Mouse (Mus musculus): Measurements from ENCODE around the gene Prpf38b.

The Prpf38b gene

DNA sequence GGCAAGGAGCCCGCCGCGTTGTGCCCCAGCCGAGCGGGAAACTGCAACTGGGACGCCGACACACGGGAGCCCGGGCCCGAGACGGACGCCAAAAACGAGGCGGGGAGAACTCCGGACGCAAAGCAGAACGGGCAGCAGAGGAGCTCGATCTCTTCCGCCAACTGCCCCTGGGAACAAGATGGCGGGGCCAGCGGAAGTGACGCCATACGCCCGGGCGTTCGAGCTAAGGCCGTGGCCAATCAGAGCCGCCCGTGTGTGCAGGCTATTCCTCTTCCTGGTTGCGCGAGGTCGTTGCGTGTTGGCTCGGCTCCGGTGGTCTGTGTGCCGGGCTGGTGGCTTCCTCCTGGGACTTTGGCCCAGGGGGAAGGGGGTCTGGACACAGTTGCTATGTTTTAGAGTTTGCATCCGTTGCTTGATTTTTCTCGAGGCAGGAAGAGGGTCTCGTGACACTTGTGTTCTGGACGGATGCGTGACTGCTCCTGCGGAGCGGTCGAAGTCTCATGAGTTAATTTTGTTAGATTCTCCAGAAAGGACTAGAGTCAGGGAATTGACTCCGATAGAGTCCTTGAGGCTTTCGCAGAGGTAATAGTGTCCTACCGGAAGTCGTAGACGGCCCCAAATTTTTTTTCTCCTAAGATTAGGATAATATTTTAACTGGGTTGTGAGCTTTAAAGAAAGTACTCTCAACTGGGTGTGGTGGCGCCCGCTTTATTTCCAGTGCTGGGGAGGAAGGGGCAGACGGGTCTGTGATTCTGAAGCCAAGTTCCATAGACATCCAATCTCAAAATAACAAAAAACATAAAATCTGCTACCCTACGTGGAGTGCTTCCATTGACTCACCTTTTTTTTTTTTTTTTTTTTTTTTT lies at the start of gene Prpf38b:
Gene Prpf38b (minus strand): TSS at position 180 of the 866 bp plus-strand sequence.
- peak; percentile 97 to 98 for DNase-seq

DNA sequence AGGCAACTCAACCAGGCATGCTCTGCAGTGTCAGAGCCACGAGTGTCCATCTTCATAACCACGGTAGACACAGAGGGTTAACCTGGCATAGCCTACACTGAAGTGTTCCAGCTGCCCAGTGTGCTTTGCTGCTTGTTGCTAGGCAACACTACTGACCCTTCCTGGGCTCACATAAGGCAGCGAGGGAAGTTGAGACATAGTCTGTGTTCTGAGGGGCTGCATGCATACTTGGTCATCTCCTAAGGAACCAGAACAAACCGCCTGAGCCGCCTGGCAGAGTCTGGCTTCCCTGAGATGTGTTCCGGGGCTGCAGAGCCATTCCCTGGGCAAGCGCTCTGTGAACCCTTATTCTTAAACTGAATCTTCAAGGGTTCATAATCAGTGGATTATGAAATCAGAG lies 49.7 kb upstream of the Prpf38b start:
- peak in 1 of 2 experiments; percentile 18 for DNase-seq

DNA sequence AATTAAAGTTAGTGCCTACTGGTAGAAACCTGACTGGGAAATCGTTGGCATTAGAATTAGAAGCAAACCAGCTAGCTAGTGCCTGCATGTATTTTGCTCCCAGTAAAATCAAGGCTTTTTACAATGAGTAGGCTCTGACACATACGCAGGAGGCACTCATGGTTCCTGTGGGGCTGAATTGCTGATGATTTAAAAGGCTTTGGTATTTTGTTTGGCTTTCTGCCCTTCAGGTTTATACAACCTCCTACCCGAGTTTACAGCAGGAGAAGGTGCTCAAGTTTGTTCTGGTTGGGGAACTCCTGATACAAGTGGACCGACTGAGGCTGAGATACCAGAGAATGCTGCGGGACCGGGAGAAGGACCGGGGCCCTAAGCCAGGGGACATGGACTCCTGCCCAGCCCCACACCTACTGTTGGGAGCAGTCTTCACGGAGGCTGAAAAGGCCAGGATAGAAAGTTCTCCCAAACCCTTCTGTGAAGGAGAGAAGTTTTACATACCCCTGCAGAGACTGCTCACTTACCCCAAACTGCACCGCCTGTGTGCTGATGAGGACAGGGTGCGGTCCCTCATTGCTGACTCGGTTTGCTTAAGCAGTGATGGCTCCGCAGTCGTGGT lies 48.3 kb upstream of the Prpf38b start:
- peak; percentile 11 to 27 for DNase-seq

DNA sequence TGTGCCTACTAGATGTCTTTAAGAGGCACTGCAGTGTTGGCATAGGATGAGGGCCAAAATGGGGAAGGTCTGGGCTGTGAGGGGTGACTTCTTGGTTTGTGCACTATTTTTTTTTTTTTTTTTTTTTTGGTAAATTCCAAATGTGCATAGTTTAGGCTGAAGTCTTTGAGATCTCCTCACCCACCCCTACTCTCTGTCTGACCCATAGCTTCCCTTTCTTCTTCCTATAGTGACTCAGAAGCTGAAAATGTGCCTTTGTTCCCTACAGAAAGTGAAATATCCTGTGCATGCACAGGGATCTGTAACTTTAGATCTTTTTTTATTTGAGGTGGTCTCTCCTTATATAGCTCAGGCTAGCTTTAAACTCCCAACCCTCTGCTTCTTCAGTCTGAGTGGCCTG lies 46.4 kb upstream of the Prpf38b start:
- DNase-seq: no peak

DNA sequence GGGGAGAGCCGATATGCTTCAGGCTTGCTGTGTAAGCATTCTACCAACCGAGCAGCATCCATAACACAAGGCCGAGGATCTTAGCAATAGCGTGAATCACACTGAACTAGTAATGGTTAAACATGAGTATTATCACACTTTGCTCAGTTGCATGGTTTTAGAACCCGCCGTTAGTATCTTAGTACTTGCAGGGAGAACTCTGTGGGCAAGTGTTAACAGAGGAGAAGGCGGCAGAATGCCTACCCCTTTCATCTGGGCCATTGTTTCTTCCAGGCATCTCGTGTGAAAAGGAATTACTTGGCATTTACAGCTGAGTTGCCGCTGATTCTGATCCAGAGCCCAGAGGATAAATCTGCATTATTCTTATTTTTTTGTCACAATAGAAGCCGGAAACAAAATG lies 29.5 kb upstream of the Prpf38b start:
- DNase-seq: no peak

DNA sequence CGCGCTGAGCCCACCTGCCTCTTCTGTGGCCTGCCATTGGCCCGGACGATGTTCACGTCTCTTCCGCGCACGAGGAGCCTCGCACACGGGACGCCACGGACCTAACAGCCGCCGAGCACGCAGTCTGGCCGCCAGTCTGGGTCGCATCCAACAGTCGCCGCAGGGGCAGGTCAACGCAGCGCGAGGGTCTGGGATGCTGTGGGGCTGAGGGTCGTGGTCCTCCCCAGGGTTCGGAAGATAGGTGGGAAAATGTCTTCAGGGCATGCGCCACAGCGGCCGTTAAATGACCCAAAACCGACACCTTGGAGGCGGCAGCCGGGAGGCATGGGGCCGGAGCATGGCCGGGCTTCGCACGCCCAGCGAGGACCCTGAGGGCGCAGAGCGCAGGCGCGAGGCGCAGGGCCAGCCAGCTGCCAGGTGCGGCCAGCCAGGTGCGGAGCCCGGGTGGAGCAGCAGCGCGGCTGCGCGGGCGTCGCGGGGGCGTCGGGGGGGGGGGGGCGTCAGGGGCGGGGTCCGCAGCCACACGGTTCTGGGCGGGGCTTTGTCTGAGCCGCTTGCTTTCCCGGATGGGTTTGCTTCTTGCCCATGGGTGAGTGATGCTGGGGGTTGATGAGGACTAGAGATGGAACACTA lies 28.6 kb upstream of the Prpf38b start, which contains the start of gene Gm9857:
Gene Gm9857 (minus strand): TSS at position 445 of the 633 bp plus-strand sequence.
- peak in 1 of 2 experiments; percentile 21 for DNase-seq

DNA sequence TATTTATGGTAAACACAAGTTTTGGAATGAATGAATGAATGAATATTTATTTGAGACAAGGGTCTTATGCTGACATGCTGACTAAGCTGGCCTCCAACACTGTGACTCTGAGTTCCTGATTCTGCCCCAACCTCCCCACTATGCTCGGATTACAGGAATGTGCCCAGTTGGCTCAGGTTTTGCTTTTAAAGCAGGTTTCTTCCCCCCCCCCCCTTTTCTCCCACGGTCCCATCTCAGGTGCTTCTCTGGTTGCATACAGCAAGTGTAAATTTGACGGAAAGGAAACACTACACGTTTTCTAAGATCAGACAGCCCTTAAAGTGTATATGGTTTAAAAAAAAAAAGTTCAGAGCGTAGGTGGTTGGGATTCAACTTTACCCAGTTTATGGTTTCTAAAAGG lies 28.0 kb upstream of the Prpf38b start, which contains the start of gene Henmt1:
Gene Henmt1 (plus strand): TSS at position 301 of the 400 bp plus-strand sequence.
- no peak for DNase-seq

DNA sequence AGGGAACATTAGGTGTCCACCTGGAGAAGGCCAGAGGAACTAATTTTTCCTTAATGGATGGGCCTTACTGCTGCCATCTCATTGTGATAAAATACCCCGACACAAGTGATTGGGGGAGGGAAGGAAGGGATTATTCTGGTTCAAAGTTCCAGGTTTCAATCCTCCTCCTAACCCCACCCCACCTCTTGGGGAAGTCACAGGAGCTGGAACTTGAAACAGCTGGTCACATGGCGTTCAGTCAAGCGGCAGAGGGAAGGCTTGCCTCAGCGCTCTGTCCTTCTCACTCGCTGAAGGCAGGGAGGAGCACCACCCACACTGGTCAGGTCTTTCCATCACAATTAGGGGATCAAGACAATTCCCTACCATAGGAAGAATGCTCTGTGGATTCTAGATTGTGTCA lies 27.2 kb upstream of the Prpf38b start:
- DNase-seq: peak in 1 of 2 experiments; percentile 42

DNA sequence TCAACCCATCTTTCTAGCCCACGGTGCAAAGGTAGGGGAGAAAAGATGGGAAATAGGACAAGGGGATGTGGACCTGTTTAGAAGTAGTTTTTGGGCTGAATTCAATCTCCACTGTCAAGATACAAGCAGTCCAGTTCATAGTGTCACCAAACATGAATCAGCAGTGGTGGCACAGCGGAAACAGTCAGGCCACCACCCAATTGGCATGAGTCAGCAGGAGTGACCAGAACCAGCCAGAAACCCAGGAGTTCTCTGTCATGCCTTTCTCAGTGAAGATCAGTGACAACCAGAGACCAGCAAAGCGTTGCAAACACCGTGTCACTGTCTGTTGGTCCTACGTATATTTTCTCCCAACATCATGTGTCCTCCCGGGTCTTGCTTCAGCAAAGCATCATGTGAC lies 22.0 kb upstream of the Prpf38b start:
- DNase-seq: no peak

DNA sequence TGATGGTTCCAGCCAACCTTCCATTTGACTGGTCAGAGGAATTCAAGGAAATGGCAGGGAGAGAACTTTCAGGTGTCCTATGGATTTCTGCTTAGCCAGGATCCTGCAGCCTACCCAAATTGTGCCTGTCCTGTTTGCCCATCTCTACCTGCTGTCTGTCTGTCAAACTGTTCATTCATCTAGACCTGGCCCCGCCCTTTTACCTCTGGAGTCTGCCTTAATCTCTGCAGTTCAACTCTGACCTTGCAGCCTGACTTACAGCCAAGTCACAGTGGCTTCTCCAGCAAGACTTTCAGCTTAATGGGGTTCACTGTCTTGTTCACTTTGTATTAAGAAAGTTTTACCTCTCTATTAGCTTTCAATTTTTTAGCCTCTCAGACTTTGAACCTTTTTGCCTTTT lies 14.8 kb upstream of the Prpf38b start:
- peak in 1 of 2 experiments; percentile 17 for DNase-seq

DNA sequence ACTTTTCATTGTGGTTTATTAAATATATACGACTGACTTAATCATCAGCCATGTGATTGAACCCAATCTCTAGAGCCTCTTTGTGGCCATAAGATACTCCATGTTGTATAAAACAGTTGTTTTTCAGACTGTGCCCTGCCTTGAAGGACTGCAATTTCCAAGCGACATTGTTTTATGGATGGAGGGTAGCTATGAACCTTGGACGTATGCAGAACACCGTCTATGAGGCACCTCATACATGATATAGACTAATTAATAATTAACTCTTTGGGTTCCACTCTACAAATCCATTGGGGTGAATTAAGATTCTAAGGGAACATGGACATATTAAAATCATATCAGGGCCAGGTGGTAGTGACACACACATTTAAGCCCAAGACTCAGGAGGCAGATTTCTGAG lies 14.2 kb upstream of the Prpf38b start:
- DNase-seq: no peak

DNA sequence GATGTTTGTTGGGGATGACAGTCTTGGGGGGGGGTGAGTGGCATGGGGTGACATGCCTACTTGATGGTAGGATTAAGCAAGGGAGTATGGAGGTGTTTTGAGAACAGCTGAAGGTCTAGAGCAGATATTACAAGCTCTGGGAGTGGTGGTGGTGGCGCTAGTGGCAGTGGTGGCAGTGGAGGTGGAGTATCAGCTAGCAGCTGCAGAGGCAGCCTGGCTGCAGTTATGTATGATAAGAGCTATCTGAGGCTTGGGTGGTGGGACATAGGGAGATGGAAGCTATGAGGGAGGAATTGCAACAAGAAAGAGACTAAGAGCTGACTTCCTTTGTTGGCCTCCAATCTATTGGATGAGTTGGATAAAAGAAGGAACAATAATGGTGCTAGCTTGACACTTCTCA lies 10.3 kb upstream of the Prpf38b start:
- no peak for DNase-seq

DNA sequence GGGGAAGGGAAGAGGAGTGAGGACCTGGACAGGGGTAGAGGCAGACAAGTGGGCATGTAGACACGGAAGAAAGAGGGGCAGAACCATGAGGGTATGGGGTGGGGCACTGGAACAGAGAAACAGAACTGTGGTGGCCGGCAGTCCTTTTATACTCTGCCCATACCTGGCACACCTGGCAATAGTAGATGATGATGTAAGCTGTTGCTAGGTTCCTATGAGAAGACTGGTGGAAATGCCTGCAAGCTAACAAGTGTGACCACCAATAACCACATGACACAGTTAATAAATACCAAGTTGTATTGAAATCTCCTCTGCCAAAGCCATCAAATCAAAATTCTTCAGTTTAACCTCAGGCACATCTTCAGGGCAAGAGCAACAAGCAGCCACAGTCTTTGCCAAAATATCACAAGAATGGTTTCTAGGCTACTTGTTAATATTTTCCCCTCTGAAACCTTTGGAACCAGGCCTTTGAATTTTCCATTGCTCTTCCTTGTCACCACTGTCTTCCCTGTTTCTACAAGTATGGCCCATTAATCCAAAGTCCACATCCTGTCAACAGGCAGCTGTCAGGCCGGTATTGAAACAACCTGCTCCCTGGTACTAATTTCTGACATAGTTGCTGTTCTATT lies 9.0 kb upstream of the Prpf38b start:
- DNase-seq: peak; percentile 38 to 80

DNA sequence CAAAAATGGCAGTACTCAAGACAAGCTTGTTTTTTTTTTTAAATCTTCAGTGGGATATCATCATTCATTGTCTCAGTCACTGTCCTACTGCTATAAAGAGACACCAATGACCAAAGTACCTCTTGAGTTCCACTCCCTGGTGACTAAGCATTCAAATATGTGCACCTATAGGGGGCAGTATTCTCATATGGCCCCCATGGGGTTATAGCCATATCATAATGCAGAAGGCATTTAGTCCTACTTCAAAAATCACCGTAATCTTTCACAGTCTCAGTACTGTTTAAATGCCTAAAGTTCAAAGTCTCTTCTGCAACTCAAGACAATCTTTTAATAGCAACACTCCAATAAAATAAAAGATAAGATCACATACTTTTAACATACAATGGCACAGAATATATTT lies 7.3 kb upstream of the Prpf38b start:
- DNase-seq: no peak

DNA sequence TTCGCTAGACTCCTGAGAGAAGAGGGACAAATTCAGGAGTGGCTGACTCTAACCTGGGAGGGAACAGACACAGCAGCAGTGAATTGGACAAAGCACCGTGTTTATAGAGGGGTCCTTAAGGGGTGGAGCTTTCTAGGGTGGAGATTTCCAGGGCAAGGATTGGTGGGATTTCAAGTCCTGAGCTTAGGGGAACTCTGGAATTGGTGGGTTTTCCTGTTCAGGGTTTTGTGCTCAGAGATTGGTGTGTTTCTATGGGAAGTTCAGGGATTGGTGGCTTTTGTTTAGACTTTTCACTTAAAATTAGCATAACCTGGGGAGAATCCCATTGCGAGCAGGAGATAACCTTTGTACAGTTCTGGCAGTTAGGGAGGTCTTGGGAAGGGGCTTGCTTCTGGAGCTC lies 6.5 kb upstream of the Prpf38b start:
- no peak for DNase-seq

DNA sequence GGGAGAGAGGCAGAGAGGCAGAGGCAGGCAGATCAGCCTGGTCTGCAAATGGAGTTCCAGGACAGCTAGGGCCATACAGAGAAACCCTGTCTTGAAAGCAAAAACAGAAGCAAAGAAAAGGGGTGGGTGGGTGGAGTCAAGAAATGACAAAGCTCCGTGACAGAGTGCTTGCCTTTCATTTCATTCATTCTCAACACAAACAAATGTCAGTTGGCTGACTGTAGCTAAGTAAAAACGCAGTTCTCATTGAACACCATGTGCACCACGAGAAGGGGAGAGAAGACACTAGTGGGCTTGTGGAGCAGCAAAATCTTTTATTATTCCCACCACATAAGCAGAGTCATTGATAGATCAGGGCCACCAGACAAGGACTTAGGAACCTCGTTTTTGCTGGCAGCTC lies 5.3 kb upstream of the Prpf38b start:
- no peak for DNase-seq

DNA sequence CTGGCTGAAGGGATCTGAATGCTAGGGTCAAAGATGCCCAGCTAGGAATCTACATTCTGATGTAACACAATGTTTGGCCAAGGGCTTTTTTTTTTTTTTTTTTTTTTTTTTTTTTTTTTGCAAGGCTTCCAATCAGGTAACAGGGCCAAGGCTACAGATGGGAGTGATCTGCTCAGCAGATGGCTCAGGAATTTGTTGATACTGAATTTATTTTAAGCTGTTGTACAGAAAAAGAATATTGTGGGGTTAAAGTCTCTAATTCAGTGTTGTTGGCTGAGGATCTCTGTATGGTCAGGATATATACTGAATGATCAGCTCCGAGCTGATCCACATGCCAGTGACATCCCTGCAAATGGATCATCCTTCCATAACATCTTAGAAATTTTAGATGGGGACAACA lies 4.5 kb upstream of the Prpf38b start:
- DNase-seq: no peak

DNA sequence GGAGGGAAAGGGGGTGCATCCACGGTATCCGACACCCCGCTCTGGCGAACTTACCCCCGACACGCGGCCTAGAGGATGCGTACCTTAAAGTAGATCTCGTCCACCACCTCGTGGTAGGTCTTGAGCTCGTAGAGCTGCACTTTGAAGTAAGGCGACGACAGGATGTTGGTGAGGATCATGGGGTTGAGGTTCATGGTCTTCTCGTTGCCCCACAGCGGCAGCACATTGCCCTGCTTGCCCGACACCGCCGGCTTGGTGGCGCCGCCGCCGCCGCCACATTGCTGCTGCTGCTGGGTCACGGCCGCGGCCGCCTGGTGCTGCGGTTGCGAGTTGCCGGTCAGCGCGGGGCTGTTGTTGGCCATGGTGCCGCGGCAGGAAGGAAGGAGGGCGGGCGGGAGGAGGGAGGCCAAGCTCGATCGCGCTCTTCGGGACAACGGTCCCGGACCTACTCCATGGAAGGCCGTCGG lies 413 bp downstream of the Prpf38b start:
- peak; percentile 56 to 73 for DNase-seq

DNA sequence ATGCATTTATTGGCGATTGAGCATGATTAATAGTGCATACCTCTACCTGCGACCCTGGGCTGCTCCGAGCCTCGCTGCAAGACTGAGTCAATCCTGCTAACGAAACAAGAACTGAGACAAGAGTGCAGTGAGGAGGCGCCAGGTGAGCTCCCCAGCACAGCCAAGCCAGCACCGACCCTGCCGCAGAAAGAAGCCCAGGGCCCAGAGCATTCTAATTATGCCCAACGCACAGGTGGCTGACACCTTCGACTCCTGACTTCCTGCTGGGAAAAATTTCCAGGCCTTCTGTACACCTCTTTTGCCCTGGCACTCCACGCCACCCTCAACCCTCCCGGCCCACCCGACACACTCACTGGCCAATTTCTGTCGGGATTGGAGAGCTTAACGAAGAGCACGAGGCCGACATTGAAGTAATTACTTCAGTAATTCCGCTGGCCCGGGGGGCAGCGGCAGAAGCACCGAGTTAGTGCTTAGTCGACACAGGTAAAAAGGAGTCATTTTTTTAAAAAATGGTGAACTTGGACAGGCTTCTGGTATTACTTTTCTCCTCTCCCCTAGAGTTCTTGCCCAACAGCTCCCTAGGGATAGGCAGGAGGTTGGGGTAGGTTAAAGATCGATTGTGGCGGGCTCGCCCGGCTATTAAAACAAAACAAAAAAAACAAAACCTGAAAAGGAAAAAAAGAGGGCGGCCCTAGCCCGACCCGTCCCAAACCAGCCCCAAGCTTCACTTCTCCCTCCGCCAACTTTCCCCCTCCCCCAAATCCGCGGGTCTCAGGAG lies 1.0 kb downstream of the Prpf38b start:
- DNase-seq: peak; percentile 26 to 34

DNA sequence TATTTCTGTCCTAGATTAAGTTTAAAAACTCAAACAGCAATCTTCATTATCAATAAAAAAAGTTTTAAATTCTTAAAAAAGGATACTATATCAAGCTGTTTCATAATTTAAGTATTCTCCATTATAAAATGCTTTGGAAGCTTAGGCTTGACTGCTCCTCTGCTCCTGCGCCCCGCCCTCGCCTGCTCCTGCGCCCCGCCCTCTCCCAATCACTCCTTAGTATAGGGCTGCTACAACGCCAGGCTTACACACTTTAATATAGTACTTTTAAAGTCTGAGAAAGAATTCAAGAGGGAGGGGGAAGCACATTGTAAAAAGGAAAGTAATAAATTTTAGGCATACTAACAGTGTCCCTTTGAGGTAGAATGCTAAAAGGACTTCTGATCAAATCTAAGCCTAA lies 8.6 kb downstream of the Prpf38b start:
- DNase-seq: no peak

DNA sequence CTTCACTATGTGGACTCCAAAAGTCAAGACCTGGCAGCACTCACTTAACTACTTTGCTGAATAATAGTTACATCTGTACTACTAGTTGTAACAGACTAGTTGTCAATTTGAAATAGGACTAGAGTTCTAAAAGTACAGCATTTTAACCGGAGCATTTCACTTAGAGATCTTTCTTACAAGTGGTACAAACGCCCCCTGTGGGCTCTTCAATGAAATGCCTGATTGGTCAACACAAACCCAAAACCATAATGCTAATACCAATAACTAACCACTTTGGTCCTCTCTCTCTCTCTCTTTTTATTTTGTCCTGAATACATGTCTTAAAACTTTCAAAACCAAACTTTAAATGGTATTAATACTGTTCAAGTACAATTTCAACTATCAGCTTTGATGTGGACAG lies 9.5 kb downstream of the Prpf38b start:
- DNase-seq: no peak

DNA sequence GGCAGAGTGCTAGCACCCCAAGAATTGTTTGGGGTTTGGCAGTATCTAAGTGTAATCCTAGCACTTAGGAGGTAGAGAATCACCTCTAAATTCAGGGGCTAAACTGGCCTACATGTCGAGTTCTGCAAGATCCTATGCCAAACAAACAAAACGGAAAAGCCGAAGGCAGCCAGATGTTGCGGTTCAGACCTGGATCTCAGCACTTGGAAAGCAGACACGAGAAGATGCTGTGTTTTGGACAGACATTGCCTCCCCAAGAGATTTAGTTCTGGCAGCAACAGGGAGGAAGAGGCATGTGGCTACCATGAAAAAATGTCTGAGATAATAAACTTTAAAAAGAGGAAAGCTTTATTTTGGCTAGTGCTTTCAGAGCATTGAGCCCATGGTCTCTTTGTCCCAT lies 10.8 kb downstream of the Prpf38b start:
- DNase-seq: no peak
